8 mouse cellular contexts compared by ENCODE assay signal in the genomic region with DNA sequence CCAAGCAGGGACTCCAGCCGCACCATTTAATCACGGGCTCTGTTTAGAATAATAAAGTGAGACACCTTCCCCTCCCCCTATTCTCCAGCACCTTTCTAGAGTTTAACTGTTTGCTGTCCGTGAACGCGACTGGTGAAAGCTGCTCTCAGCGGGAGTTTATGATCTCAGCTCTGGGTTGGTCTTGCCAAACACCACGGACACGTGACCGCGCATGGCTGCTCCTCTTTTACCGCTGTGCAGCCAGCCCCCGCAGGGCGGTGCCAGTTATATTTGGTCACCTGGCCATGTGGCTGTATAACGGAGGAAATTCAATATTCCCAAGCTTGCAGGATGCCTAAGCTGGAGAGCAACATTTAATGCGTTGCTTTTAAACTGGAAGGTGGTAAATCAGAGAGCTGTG. TPM values are rescaled to one million over a fixed set of nuclear protein-coding genes. Genes with fewer than 3 reads are reported as not detected.
A peak's percentile ranks its signal among the peaks of the same experiment; 100 is the strongest.
DNase-seq lines count a peak whose midpoint lies in the region; ATAC-seq lines count a peak whose summit lies in the region.

A gene (minus strand): TSS at position 222 of the 400 bp plus-strand sequence.

- peak; percentile 95 for ATAC-seq in hindbrain, embryonic 16.5 days

- no peaks in the 10 kb centered on the region for H3K9me3 ChIP-seq in hindbrain, embryonic 16.5 days (ENCODE audit: control insufficient read depth, low read length)

- H3K4me1 ChIP-seq in hindbrain, embryonic 16.5 days (ENCODE audit: control insufficient read depth, insufficient read depth, low read depth, low read length), result peaks cover 5% of the 10 kb centered on the region; the same call in 1 of the 2 replicates

- WGBS in hindbrain, embryonic 16.5 days, result under 1% methylated on average over 15 of the region's 15 CpGs

- peak; percentile 88 for DNase-seq in adrenal gland, adult 2 months
- peak; percentile 40 to 70 for DNase-seq in cerebellum, postnatal 4 days (ENCODE audit: low spot score in 2 of 2)
- peak; percentile 82 to 91 for DNase-seq in gastrocnemius, adult 8-10 months (ENCODE audit: low spot score in 2 of 2)
- DNase-seq in left cerebral cortex, adult 11 months (ENCODE audit: low spot score), result peak; percentile 72
- DNase-seq in lung, postnatal 25 days (ENCODE audit: low spot score), result peak; percentile 59
- DNase-seq in retina, embryonic 14.5 days (ENCODE audit: low spot score), result peak; percentile 76
- no peak for DNase-seq in spleen, postnatal 14 days (ENCODE audit: low spot score in 2 of 2)

- no peaks in the 10 kb centered on the region for H3K27me3 ChIP-seq in hindbrain, embryonic 16.5 days (replicated peaks; ENCODE audit: control insufficient read depth, insufficient read depth, low read length)

- H3K4me3 ChIP-seq in hindbrain, embryonic 16.5 days (ENCODE audit: low read length), result peak within 1 kb of the TSS; percentile 48

- H3K9ac ChIP-seq in hindbrain, embryonic 16.5 days (ENCODE audit: low read depth, low read length), result peak within 1 kb of the TSS; percentile 63

- no peaks in the 10 kb centered on the region for H3K36me3 ChIP-seq in hindbrain, embryonic 16.5 days (ENCODE audit: control insufficient read depth, insufficient read depth, low read length)

- H3K27ac ChIP-seq in hindbrain, embryonic 16.5 days (ENCODE audit: low read depth, low read length), result peak within 1 kb of the TSS; percentile 79

- peak within 1 kb of the TSS; percentile 66 for H3K4me2 ChIP-seq in hindbrain, embryonic 16.5 days (ENCODE audit: low read length)

RNA-seq across cellular contexts. Expression of the gene that starts here (rescaled TPM):
- 10 to 100 TPM in 1 of 2 experiments, 1 to 10 TPM in 1; 6.5 to 12.6 TPM for total RNA-seq in adrenal gland, adult 2 months (2021)
- polyA plus RNA-seq in adrenal gland, adult 2 months (2012; rRNA removed), result 0.58 and 0.62 TPM in 2 replicates
- total RNA-seq in gastrocnemius, adult 8-10 months (2022), result 10 to 100 TPM; 13.5 to 23.2 (median 16.6) TPM
- 1.4 and 1.5 TPM in 2 replicates for polyA plus RNA-seq in hindbrain, embryonic 16.5 days (2015; fragmentation: Nextera tagmentation; extraction: Ambion mirVana)

Comparison
In these comparisons a context has a peak if more than half of its experiments do, and no peak if none do; other contexts are left out.
1. DNase-seq: peak in adrenal gland, adult 2 months (single experiment), cerebellum, postnatal 4 days (2 of 2), gastrocnemius, adult 8-10 months (2 of 2), left cerebral cortex, adult 11 months (single experiment), lung, postnatal 25 days (single experiment) and retina, embryonic 14.5 days (single experiment); none in spleen, postnatal 14 days (0 of 2).